Mouse (Mus musculus) gastrocnemius, postnatal 14 days (tissue): Measurements from ENCODE around the gene Erich4. TPM values are rescaled to one million over a fixed set of nuclear protein-coding genes. Genes with fewer than 3 reads are reported as not detected.

Experiments
- DNase-seq: peaks from one replicate; pipeline ENCODE4 v3.0.0; 2021; ENCODE audit warnings: mixed read lengths
- intact Hi-C: fragments of 180-260 bp; cut with DNase I; formaldehyde crosslinking; loops from one replicate; pipeline ENCODE4 v1.15.1; 2025; ENCODE audit warnings: low total_unique reads
- long read RNA-seq, 2 experiments: library from polyadenylated mRNA; stranded (forward); transcript quantifications; one replicate each; pipeline ENCODE4 v2.0.0; 2021
- total RNA-seq, 2 experiments: library from RNA; stranded (reverse); gene quantifications; 2 replicates each; pipeline ENCODE4 v1.2.3; 2021

Erich4 gene
- total RNA-seq, result not detected
- long read RNA-seq, experiment 1, result 0 reads
- long read RNA-seq, experiment 2, result 0 reads

DNA sequence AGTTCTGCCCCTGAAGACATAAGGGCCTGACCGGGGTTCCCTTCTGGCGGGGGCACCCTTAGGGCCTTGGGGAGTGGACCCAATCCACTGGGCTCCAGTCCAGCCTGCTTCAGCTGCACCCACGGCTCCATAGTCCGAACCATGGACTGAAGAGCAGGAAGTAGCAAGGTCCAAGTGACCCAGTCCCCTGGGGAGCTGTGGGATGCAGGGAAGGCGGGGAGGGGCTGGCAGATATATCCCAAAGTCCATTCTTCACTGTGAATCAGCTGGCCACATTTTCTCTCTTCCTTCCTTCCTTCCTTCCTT lies at the start of gene Erich4:
Gene Erich4, minus strand, starts transcription at position 187 of the 306 bp plus-strand sequence.
- DNase-seq, result no peak
- intact Hi-C loops, result no loop called here

DNA sequence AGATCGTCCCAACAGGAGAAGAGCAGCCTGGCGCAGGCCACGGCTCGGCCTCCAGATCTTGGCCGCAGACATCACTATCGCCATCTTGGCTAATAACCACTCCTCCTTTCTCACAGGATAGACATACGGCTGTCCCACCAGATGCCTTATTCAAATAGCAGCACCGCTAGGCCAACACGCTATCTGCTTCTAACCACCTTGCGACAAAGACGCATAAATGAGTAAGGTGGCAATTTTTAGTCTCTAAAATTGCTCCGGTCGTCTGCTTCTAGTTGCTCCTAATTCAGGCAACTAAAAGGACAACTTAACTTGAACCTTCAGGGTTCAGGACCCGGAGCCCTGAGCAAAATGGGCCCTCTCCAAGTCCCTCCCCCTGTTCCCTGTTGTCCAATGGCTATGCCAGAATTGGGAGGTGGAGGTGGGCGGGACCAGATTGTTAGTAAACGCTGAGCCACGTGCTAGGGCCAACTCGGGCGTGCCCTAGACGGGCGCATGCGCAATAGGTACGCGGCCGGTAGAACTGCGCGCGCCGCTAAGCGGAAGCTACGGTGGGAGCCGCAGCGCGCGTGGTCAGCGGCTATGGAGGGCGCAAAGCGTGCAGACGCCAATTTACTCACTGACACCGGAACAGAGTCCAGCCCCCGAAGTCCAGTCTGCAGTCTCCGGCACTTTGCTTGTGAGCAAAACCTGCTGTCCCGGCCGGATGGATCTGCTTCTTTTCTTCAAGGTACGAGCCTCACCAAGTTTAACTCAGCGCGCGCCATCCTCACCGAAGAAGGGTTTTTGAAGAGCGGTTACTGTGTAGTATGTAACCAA lies 43.2 kb upstream of the Erich4 start, which contains the start of the genes Bckdha and Exosc5:
Gene Bckdha, minus strand, starts transcription at position 325 of the 816 bp plus-strand sequence.
Gene Exosc5, plus strand, starts transcription at position 508 of the 816 bp plus-strand sequence.
- peak; percentile 99 for DNase-seq
- intact Hi-C loops, result no loop called here

DNA sequence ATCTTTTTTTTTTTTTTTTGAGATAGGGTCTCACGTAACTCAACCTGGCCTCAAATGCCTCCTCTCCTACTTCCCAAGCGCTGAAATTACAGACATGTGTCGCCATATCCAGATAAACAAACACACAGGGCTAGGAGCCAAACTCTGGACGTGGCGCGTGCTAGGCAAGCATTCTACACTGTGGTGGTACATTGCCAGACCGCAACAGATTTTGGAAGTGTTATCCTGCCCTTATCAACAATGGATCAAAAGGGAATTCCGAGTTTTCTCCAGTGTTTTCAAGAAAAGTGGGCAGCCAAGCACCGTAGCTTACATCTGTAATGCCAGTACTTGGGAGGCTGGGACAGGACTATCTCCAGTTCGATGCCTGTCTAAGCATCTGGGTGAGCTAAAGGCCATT lies 42.1 kb upstream of the Erich4 start:
- DNase-seq, result no peak
- intact Hi-C loops, result no loop called here

DNA sequence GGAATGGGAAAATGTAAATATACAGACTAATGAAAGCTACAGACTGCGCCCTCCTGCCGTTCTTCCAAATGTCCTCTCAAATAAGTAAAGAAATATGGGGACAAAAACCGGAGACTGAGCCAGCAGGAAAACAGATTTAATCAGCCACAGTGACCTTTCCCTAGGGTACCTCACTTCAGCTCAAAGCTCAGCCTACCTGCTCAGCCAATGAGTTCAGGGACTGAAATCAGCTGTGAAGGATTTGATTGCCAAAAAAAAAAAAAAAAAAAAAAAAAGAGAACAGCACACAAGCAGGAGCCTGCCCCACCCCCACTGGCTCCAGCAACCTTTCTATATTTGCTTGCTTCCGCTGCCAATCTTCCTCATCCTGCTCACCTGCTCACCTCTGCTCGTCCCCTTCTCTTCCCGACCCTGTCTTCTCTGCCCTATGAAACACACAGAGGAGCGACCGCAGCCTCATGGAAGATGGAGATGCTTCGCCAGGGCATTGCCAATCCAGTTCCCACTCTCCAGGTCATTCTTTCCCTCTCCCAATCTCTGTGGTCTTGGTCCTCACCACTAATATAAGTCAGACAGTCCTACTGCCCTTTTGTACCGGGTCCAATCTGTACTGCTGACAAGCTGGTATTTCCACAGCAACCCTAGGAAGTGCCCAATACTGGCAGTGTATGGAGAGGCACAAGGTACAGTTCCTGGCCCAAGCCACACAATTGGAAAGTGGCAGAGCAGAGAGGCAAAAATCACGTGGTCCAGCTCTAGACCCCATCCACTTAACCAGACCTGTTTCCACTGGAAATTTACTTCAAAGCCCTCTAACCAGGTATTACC lies 40.1 kb upstream of the Erich4 start:
- DNase-seq, result no peak
- intact Hi-C loops, result no loop called here

DNA sequence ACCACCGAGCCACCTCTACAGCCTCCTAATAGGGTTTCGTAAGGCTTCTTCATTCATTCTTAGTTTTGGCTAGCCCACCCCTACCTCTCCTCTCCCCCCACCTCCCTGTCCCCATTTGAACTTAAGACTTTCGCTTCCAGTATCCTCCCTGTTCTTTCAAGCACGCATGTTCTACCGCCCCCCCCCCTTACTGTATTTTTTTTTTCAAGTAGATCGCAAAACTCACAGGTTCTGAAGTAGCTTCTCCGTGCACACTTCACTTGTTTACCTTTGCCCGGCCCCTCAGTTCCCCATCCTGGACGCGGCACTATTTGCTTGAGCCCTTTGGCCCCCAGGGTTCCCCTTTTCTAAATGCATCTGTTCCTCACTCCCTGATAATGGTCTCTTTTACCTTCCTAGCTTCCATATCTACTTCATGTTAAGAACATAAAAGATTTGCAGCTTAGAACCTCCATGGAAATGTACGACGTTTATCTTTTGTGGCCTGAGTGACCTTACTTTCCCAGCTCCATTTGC lies 36.6 kb upstream of the Erich4 start:
- DNase-seq, result no peak
- intact Hi-C loops, result no loop called here

DNA sequence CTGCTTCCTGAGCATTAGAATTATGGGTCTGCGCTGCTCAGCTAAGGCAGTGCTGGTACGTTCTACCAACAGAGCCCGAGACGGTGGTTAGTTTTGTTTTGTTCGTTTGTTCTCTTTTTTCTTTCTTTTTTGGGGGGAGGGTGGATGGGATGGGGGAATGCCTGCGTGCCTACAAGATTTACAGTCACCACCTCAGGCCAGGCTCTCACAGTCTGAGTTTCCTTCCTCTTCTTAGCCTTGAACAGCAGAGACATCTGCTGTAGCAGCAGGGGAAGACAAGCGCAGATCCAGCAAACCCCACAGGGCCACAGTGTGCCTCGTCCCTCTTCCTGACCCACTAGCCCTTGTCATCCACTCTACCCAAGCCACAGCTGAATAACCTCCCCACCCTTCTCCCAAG lies 35.6 kb upstream of the Erich4 start:
- DNase-seq, result no peak
- intact Hi-C loops, result no loop called here

DNA sequence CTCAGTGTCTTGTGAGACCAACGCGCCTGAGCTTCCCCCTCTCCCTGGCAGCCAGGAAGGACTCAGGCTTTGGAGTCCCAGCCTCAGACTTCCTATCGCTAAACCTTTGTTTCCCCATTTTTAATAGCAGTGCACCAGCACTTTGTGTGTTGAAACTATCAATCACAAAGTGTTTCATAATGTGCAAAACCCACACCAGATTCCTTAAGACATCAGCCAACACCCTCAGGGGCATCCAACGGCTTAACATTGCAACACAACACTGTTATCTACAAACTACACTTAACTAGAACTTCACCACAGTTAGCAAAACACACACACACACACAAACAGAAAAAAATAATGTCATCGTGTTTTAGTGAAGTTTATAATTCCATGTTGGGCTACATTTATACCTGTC lies 34.1 kb upstream of the Erich4 start:
- intact Hi-C loops, result no loop called here
- DNase-seq, result no peak

DNA sequence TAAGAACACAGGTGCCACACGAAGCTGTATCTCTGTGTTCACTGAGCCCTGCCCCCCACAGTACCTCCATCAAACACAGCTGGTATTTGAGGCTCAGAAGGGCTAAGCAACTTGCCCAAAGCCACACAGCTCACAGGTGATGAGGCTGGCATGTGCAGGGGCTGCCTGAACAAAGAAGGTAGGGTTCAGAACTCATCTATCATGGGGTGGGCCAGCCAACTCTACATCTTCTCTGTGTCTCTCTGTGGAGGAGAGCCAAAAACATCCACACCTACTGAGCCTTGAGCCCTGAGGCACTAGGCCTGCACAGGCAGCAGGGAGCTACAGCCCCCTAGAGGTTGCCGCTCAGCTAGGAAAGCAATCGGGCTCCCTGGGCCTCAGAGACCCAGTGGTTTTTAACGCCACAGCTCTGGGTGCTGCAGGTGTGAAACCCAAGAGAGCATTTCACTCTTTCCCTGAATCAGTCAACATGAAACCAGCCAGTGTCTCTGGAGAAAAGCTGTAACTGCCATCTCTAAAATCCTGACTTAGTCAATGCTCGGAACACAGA lies 32.0 kb upstream of the Erich4 start:
- no peak for DNase-seq

DNA sequence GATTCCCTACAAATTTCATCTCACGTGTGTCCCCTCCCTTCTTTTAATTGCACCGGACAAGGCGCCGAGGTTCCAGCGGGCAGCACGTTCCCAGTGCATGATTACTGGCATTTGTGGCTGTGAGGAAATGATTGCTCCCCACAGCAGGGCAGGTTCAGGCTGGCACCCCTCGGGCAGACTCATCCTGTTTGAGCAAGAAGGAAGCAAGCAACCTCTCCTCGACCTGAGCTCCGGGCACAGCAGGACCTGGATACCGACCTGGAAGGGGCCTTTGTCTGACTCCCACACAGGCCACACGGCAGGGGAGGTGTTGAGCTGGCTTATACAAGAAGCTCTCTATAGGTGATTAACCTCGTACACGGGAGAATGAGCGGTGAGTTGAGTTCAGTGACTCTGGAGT lies 29.4 kb upstream of the Erich4 start:
- no peak for DNase-seq
- intact Hi-C loops, result no loop called here

More for the DNA sequence above, 32.0 kb upstream of the Erich4 start:
- intact Hi-C loops, result no loop called here

DNA sequence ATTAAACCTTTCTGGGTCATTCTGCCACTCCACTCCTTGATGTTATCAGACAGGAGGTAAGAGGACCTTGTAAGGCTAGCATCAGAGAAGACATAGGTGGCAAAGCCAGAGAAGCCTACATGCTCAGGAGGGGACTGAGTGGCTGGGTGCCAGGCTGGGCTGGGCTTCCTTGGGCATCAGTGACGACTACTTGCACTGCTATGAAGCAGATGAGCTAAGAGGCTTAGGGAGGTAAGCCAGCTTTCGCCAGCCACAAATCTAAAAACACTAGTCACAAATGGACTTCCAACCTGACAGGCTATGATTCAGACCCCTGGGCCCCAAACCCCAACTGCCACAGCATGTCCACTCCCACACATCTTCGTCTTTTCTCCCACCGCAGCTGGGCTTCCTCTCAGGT lies 28.9 kb upstream of the Erich4 start:
- intact Hi-C loops, result no loop called here

DNA sequence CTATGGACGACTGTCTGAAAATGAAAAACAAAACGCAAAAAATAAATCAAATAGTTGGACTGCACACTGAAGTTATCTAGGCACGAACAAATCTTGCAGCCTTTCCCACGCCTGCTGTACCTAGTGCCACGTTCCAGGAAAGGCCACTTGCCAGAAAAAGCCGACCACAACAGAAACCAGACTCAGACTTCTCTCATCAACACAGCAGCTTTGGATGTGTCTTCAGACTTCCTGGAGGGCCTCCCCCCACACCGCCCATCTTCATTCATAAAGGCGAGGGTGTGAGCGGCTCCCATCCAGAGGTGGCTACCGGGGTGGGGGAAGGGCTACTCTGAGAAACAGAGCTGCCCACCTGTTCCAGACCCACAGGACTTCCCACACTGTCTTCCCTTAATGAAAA lies 28.4 kb upstream of the Erich4 start:
- DNase-seq, result no peak
- intact Hi-C loops, result no loop called here

More for the DNA sequence above, 28.9 kb upstream of the Erich4 start:
- no peak for DNase-seq

DNA sequence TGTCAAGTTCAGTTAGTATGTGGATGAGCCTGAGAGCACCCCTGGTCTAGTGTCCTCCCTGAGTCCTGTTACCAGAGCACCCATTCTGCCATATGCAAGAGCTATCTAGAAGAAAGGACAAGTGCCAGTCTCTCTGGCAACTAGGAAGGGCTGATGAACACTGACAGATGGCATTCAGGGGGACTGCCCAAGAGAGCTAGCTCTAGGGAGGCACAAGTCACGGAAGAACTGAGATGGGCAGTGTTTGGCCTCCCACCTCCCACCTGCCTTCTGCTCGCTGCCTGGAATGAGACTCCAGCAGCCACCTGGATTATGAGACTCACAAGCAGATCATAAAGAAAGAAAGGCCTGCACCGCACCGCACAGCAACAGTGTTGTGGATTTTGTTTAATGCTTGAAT lies 24.1 kb upstream of the Erich4 start:
- intact Hi-C loops, result no loop called here
- no peak for DNase-seq

DNA sequence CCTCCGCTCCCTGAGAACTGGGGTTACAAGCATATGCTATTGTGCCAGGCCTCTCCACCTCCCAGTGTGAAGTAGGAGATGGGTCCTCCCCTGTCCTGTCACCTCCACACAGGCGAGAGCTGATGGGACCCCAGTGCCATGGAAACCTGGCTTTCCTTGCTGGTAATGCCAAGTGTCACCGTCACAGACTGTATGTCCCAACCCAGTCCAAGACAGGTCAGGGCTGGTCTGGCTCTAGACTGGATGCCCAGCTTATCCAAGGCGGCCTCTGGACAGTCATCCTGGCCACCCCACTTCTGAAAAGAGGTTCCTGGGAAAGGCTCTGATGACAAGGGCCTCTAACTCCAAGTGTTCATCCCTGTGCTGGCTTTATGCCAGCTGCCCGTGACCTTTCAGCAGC lies 21.4 kb upstream of the Erich4 start:
- DNase-seq, result no peak
- intact Hi-C loops, result no loop called here

DNA sequence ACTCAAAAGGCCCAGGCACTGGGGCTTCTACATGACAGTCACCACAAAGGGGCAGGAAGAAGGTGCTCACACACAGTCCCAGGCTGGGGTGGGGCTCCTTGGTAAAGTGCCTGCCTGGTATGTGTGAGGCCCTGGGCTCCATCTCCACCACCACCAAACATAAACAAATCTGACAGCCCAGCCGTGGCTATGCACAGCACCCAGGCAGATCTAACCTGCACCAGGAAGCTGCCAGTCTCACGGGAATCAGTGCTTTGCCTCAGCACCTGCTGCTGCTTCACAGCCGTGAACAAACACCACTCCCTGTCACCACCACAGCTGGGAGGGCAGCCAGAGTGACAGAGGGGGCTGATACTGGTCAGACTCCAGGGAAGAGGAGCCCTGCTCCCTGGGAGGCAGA lies 20.7 kb upstream of the Erich4 start:
- intact Hi-C loops, result no loop called here
- peak; percentile 56 for DNase-seq

DNA sequence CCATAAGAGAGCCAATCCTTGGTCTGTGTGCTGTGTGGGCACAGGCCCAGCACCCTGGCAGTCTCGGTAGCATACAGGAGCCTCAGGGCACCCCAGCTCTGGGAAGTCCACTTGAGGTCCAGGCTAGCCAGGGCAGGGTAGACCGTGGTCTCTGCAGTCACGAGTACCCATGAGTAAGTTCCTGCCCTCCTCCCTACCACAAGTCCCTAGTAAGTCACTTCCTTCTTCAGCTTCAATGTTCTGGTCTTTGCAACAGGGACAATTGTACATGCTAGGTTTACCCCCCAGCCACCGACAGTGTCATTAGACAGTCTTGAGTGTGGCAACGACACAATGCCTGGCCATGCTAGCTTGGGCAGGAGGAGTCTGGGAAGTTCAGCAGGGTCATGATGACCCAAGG lies 17.0 kb upstream of the Erich4 start:
- intact Hi-C loops, result no loop called here
- DNase-seq, result no peak

DNA sequence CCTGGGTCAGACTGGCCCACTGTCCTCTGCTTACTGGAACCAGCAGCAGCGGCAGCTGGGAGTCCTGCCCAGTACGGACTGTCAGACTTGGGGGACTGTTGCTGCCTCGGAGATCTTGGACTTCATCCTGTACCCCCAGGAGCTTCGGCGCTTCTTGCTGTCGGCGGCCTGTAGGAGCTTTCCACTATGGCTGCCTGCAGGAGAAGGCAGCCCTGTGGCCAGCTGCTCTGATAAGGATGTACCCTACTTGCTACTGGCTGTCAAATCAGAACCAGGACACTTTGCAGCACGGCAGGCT lies 12.6 kb upstream of the Erich4 start:
- intact Hi-C loops, result no loop called here
- no peak for DNase-seq

DNA sequence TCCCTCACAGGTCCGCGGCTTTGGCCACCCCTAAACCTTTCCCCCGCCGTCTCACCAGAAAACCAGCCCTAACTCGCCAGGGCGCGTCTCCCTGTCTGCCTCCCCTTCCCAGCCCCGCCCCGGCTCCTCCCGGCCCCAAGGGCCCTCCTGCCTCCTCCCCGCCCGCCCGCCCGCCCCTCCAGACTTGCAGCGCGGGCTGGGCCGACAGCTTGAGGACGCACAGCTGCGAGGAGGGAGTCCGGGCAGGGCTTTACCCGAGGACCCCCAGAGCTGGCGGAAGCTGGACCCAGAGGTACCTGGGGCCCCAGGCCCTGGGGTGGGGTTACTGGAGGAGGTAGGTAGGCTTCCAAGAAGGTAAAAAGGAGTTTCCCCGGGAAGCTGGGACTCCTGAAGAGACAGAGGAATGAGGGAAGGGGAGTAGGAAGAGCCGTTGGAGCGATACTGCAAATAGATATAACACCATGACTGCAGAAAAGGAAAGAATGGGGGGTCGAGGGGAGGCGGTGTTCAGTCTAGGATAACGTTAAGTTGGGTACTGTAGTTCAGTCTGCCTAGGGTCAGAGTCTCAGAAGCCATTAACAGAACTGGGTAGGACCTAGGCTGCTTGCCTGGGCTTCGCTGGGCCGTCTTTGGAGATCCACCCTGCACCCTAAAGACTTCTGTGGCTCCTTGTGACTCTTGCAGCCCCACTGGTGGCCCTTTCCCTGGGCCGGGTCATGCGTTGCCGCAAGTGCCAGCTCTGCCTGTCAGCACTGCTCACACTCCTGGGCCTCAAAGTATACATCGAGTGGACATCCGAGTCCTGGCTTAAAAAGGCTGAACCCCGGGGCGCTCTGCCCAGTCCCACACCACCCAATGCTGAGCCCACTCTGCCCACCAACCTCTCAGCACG lies 12.0 kb upstream of the Erich4 start:
- DNase-seq, result peak; percentile 81
- intact Hi-C loops, result no loop called here

DNA sequence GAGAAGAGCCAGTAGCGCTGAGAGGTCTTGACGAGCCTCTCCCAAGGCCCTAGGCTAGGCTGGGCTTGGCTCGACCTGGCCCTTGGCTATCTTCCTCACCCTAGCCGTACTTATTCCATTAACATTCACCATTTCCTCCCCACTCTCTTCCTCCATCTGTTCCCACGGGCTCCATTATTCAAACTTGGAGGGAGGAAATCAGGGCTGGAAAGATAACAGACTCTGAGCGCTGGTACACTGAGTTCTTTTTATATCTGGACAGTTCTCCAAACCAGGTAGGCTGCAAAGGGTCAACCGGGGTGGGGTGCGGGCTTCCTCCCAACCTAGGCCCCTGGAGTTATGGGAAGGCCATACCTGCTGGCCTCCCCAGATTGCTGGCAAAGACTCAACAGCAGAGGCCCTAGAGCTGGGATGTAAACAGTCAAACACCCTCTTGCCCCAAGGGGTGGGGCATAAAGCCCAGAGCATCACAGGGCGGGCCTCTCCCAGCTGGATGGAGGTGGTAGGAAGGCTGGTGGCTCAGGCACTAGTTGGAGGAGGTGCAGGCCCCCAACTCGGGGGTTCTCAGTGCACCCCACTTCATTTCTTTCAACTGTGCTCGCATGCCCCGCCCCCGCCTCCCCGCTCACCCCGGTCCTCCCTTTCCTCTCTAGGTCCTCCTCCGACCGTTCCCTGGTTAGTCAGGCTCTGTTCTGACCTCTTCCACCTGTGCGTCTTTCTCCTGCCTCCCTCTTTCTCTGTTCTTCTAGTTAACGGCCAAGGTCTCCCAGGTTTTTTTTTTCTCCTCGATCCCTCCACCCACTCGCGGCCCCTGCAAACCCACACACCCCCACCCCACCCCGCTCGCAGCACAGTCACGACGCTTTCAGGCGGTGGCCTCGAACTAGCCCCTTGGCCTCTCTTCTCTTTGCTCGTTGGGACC lies 11.1 kb upstream of the Erich4 start, which contains the start of gene B3gnt8:
Gene B3gnt8, plus strand, starts transcription at position 146 of the 922 bp plus-strand sequence.
- peak; percentile 59 for DNase-seq
- intact Hi-C loops, result no loop called here
